Mouse (Mus musculus) lung, postnatal 0 days (tissue): Measurements from ENCODE around the gene Gdap1l1.

Experiments used
- CTCF ChIP-seq: IDR thresholded peaks from 2 replicates; pipeline ENCODE4 v1.5.1; 2016; ENCODE audit warnings: antibody characterized with exemption, mild to moderate bottlenecking
- EP300 ChIP-seq: IDR thresholded peaks from 2 replicates; pipeline ENCODE4 v1.6.1; 2016; ENCODE audit warnings: antibody characterized with exemption, mild to moderate bottlenecking, control low read depth

DNA sequence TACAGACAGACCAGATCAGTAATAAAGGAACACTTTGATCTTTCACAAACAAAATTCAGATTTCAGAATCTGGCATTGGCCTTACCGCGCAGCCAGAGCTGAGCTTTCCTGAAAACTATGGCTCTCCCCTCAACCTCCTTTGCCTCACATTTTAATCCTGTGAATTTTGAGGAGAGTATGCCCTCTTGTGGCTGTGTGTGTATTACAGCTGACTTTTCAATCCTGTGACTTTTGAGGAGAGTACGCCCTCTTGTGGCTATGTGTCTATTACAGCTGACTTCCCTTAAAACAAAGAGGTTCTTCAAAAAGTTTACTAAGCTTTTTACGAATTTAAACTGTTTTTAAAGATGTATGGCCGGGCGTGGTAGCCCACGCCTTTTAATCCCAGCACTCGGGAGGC lies 37.1 kb upstream of the Gdap1l1 start:
- TF ChIP-seq CTCF (peak; percentile 99), EP300 (no peak)
